Mouse (Mus musculus): ENCODE measurements at regions not wholly inside any gene's neighbourhood (a gene's known extent, or its start where the extent isn't known, plus 50 kb on each side); places are given as distances from the start of the nearest gene placed in this dataset.

DNA sequence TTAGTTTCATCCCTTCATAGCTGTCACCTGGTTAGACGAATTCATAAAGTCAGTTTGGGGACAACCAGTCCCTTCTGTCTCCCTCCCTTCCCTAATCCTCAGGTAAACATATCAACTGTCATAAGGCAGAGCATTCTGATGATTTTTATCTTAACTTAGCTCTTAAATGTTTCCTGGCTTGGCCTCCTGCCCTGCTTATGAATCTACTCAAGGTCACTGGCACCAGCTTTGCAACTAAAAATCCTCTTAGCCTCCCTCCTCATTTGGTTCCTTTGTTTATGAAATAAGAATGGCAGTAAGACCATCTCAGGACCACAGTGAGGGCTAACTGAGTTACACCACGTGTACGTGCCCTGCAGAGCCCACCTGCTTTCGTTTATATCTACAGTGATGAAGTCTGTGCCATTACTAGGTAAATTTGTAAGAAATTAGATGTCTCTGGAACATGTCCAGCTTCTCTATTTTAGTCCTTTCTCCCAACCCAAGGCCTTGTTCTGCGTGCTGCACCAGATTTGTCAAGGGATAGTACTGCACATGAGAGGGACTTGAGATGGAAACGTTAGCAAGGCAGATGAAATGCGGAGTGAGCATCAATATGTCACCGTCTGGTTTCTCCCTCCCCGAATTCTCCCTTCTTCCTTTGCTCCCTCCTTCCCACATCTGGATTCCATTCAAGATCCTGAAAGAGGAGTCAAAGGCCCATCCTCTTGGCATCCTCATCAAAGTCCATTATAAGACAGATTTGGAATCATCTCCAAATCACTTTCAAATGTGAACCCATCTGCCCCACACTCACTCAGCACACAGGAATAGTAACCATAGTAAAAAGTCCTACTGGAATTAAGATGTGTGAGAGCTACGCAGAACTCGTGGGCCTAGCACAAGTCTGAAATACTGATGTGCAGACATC is 457.4 kb downstream of the Efna5 start:
- ATAC-seq (replicated peaks; ENCODE audit: low read depth, poor library complexity, severe bottlenecking): no peak

DNA sequence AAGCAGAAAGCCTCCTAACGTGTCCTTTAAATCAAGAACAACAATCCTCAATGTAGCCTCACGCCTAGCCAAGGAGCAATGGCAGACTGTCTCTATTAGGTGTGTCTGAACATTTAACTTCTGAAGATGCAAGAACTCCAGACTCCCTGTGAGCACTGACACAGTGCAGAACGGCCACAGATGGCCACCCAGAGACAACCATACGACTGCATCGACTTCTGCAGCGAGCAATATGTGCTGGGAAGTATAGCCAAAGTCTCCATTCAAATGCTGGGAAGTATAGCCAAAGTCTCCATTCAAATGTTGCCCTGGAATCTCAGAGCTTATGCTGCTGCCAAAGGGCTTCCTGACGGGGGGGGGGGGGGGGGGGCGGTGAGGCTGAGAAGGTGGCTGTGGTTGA is 463.5 kb downstream of the Efna5 start:
- no peak for ATAC-seq (replicated peaks; ENCODE audit: low read depth, poor library complexity, severe bottlenecking)

DNA sequence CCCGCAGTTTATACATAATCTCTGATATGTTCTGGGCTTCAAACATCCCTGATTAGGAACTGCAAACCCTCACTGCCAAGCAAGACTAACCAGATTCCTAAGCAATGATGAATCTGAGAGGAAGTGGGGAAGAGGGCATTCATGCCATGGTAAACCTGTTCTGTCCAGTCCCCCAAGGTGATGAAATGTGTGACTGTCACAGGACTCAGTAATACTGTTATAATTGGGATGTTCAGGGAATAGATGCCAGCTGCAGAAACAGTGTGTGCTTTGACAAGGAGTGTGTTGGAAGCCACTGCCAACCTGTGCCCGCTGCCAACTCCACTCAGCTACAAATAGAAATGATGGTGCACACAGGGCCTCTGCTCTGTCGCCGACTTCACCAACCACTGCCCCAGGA is 466.0 kb downstream of the Efna5 start:
- no peak for ATAC-seq (replicated peaks; ENCODE audit: low read depth, poor library complexity, severe bottlenecking)

DNA sequence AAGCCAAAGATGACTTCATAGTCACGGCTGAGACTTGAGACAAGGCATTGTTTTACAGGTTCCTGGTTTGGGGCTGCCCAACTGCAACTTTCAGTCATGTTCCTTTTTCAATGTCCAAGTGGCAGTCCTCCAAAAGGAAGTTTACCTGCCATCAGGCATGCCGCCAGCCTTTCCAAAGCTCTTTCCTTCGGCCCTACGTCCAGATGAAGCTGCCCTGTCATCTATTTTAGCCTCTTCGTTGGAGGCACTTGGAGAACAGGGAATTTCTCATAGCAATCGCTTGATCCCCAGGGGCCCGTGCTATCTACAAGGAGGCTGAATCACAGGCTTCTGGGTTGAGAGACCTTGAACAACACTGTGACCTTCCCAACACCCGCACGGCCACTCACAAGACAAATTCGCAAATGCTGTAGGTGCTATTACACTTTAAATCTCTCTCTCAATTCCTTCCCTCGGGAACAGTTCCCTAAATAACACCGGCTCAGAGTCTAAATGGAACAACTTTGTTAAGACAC is 468.4 kb downstream of the Efna5 start:
- no peak for ATAC-seq (replicated peaks; ENCODE audit: low read depth, poor library complexity, severe bottlenecking)

DNA sequence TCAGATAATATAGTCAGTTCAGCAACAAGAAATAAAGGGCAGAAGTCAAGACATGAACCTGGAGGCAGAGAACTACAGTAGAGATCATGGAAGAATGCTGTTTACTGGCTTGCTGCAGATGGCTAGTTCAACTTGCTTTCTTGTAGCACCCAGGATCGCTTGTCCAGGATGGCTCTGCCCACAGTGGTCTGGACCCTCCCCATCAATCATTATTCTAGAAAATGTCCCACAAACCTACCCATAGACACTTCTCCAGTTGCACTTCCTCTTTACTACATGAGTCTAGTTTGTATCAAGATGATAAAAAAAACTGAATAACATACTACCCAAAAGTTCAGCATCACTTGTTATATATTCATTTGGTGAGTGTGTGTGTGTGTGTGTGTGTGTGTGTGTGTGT is 477.4 kb downstream of the Efna5 start:
- peak; percentile 74 for ATAC-seq (replicated peaks; ENCODE audit: low read depth, poor library complexity, severe bottlenecking)

DNA sequence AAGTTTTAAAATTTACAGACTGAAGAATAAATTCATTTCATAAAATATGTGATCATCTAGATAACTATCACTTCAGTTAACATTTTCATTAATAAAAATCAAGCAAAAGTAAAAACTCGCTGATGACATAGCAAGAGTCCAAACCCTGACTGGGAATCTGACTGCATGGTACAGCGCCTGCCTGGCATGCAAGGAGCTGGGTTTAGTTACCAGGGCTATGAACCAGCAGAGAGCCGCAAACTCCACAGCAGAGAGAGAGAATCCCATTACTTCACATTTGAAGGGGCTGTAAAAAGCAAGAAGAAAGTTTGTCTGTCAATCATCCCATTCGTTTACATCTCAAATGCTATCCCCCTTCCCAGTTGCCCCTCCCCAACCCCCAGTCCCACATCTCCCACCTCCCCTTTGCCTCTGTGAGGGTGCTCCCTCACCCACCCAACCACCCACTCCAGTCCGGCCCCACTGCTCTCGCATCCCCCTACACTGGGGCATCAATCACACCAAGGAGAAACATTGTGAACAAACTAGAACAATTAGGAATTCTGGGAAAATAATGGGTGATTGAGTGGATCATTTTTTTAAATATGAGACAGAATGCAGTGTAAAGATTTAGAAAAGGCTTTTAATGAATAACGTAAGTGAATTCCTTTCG is 487.6 kb downstream of the Efna5 start:
- ATAC-seq (replicated peaks; ENCODE audit: low read depth, poor library complexity, severe bottlenecking): no peak

DNA sequence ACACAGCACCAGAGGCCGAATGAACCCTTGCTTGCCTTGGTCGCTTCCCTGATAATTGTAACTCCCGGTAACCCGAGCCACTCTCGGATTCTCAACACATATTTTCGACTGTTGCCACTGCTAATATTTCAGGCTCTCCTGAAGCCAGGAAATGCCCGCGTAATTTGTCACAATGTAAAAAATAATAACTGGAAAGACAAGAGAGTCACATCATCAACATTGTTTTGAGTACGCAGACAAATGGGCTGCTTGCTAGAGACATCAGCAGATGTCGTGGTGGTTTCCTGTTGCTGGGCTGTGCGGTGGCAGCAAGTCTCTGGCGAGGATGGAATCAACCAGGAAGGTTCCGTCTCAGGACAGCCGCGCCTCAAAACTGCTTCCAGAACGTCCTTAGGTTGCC is 497.1 kb downstream of the Efna5 start:
- no peak for ATAC-seq (replicated peaks; ENCODE audit: low read depth, poor library complexity, severe bottlenecking)

DNA sequence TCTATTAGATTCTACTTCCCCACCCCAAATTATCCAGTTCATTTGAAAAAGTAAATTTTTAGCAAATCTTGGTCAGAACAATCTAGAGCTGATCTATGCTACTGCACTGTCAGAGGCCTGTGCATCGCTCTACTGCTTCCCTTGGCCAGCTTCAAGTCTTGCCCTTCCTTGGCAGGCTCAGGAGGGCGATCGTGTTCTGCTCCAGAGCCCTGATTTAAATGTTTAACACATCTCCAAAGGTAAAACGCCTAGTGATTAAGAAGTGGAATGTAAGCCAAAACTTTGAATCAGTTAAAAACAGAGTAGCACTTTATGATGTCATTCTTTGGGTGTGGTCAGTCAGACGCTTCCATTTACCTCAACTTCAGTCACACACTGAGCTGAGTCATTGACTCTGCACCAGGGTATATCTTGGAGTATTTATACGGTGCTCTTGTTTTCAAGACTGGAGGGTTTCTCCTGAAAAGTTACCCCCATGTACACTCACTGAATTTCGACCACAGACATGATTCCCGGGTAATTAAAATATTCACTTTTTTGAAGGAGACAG is 502.2 kb downstream of the Efna5 start:
- no peak for ATAC-seq (replicated peaks; ENCODE audit: low read depth, poor library complexity, severe bottlenecking)

DNA sequence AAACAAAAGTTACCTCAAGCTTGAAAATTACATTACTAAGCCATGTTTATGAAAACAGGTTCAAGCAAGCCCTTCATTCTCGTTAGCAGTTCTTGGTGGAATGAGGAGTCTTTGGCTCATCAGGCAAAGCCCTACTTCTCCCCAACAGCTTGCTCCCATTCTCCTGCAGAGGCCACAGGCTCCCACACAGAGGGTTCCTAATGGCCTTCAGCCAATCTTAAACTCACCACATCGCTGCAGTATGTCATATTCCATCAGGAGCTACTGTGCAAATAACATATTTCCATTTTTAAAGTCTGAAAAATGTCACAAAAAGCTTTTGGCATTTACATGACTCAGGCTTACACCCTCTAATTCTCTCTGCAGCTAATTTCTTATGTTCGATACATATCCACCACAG is 512.0 kb downstream of the Efna5 start:
- ATAC-seq (replicated peaks; ENCODE audit: low read depth, poor library complexity, severe bottlenecking): no peak

DNA sequence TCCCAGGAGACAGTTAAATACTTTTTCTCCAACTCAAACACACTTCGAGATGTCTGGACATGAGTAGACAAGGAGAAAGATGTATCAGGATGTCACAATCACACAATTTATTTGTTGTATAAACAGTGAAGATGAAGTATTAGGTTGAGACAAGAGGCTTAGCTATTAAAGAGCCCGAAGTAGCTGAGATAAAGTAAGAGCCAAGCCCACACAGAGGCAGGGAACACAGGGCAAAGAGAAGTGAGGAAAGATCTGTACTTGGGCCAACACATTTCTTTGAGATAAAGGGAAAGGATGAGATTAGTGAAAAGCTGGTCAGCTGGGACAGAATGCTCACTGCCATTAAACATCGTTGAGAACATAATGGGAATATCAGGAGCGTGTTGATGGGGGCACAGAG is 513.2 kb downstream of the Efna5 start:
- ATAC-seq (replicated peaks; ENCODE audit: low read depth, poor library complexity, severe bottlenecking): no peak

DNA sequence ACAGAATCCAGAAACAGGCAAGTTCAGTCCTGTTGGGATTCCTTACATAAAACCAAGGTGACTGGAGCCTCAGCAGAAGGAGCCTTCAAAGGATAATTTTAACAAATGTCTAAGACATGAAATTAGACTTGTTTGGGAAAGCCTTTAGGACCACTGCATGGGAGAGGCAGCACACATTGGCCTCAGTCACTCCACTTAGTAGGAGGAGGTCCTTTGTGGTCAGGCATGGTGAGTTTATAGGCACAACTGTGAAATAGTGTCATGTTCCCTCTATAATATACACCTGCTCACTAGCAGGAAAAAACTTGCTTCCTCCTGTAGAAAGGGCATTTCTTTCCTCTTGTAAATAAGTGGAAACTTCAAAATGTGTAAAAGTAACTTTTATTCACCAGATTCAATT is 522.8 kb downstream of the Efna5 start:
- no peak for ATAC-seq (replicated peaks; ENCODE audit: low read depth, poor library complexity, severe bottlenecking)

DNA sequence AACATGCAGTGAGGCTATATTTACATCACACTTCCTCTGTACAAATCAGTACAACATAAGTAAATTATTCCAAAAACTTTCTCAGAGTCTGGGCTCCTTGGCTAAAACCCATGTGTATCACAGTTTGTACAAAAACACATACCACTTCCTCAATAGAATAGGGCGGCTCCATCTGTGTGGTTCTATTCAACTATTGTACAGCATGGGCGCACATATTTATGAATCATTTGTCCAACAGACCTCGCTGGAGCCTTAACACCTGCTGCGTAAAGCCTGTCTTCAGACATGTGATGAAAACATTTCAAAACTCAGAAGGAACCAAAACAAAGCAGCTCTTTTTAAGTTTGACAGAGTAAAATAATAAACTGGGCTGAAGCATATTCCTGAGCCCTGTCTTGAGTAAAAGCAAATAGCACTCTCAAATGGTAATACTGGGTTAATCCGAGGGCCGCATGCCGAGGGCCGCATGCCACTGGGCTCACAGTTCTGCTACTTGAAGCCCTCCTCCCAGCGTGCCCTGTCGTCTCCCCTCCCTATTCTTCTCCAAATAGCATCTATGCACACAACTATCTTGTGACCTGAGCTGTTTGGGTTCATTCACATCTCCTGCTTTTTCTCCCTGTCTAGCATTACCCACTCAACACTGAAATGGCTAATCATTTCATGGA is 543.1 kb downstream of the Efna5 start:
- ATAC-seq (replicated peaks; ENCODE audit: low read depth, poor library complexity, severe bottlenecking): no peak

DNA sequence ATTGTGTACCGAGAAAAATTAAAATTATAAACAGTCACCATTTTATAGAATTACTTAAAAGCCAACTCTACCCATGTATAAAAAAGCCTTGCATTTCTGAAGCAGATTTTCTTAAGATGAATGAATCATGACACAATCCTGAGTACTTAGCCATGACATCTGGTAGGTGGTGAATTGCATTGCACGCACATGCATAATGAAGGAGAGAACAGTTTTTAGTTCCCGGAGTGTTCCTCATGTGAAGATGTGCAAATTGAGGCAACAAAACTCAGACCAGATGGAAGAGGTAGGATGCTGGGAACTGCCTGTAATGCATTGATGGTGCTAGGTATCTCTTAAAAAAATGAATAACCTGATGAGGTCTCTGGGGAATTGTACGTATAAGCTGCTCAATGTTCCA is 550.9 kb downstream of the Efna5 start:
- ATAC-seq (replicated peaks; ENCODE audit: low read depth, poor library complexity, severe bottlenecking): no peak

DNA sequence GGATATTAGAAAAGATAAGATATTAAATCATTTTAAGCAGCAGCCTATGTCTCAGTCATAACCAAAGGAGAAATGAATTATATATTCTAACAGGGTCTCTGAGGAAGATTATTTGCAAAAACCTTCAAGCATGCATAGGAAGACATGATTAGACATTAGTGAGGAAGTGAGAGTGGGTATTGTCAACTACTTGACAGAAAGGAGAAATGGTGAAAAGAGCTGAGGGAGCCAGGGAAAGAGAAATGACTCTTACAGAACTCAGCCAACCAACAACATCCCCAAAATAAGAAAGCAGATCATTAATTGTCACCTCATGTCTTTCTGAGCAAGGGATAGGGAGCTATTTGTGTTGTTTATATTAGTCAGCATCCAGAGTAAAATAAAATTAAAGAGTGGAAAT is 554.3 kb downstream of the Efna5 start:
- ATAC-seq (replicated peaks; ENCODE audit: low read depth, poor library complexity, severe bottlenecking): peak; percentile 71

DNA sequence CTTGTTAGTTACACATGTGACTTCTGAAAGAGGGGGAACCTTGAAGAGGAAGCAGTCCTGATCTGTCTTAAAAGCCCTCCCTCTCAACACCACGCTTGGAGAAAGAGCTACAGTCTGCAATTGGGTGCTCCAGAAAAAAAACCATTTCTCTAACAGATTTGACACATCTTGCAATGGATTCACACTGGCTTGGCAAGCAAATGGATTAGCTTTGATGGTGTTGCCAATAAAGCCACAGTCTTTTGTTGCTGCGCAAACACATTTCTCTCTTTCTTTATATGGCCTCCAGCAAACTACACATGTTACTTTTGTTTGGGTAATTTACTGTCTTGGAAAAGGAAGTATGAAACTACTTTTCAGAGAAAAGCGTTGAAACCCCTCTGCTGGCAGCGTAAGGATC is 562.1 kb downstream of the Efna5 start:
- ATAC-seq (replicated peaks; ENCODE audit: low read depth, poor library complexity, severe bottlenecking): no peak

DNA sequence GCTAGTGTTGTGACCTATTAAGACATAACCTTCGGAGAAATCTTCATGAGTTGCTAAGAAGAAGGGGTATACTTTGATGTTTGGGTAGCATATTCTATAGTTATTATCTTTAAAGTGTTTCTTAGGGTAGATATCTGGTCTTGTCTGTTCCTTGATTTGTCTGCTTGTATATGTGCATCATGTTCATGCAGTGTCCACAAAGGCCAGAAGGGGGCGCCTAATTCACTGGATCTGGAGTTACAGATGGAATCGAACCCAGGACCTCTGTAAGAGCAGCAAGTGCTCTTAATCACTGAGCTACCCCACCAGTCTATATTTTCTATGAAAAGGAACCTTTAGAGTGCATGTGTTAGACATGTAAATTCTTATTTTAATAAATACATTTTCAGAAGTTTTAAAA is 571.1 kb downstream of the Efna5 start:
- ATAC-seq (replicated peaks; ENCODE audit: low read depth, poor library complexity, severe bottlenecking): no peak

DNA sequence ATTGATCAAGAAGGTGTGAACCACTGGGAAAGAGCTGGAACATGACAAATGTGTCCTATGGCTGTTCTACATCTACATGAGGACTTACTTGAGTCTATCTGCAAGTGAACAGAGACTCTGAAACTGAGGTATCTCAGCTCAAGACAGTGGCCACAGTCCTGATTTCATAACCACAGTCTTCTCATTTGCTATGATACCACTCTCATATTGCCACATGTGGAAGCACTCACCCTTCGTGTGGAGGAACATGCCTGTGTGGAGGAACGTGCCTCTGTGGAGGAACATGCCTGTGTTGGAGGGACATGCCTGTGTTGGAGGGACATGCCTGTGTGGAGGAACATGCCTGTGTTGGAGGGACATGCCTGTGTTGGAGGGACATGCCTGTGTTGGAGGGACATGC is 574.0 kb downstream of the Efna5 start:
- 0 out of 2 replicates have a peak, but pooled peaks have one; percentile 12 for ATAC-seq (replicated peaks; ENCODE audit: low read depth, poor library complexity, severe bottlenecking)

DNA sequence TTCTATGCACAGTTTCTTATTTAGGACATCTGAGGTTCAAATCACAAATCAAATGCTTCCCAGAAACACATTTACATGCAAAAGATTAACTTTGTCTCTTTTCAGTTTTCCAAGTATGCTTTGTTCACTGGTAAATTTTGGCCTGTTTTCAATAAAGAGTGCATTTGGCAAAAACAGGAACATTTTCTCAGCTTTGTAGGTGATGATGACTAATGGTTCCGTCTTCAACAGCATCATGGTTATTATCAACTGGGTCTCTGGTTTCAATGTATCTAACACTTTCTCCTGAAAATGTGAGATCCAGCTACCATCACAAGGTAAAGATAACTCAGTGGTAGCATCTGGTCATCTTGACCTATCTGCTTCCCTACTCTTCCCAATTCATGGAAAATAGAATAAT is 574.6 kb downstream of the Efna5 start:
- ATAC-seq (replicated peaks; ENCODE audit: low read depth, poor library complexity, severe bottlenecking): no peak

DNA sequence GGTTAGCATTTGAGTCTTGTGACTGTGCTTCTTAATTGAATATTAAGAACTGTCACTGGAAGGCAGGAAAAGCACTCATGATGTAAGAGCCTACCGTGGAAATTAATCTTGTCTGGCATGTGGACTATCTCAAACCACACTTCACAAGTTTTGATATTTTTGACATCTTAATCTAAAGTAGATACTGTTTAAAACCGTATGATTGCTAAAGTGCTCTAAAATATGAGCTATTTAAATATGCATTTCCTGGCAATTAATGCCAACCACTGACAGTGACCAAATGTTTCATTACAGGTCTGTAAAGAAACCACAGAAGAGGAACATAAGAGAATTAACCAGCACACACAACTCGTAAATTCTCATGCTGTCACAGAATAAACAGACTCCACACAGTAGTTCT is 576.0 kb downstream of the Efna5 start:
- peak; percentile 93 for ATAC-seq (replicated peaks; ENCODE audit: low read depth, poor library complexity, severe bottlenecking)

DNA sequence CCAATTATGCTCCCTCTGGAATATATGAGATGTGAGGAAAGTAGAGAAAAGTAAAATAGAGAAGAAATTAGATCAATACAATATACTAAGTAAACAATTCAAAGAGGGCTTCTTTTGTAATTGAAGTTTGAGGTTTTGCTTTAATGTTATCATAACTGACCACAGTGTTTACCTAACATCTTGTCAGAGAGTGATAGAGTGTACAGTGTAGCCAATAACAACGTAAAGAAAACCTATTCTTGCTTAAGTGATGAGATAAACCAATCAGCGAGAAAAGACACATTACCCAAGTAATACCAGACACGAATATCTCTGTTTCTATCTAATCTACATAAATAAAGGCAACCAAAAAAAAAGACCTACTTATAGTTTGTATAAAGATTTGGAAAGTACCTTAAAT is 577.0 kb downstream of the Efna5 start:
- no peak for ATAC-seq (replicated peaks; ENCODE audit: low read depth, poor library complexity, severe bottlenecking)

DNA sequence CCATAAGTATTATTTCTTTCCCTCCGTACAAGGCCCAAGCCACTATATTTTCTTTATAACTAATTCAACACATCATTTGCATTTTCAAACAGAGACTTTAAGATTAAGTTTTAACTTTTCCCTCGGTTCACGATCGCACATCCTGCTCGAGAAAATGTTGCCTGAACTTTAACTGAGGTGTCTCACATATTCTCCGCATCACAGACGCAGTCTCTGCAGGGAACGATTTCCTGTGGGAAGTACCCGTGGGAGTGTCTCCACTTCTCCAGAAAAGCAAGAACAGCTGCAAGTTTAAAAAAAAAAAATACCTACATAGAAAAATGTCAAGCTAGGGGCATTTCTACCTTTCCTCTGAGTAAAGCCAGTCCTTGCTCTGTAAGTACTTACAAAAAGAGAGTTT is 581.2 kb downstream of the Efna5 start:
- no peak for ATAC-seq (replicated peaks; ENCODE audit: low read depth, poor library complexity, severe bottlenecking)

Measured in common myeloid progenitor, adult 5-6 weeks (primary cell).